Mouse (Mus musculus): ENCODE results near the gene Acrbp. TPM values are rescaled to one million over a fixed set of nuclear protein-coding genes. Genes with fewer than 3 reads are reported as not detected.
A peak's percentile ranks its signal among the peaks of the same experiment; 100 is the strongest.

Acrbp gene
- 13.3 and 16.1 TPM in 2 replicates for polyA plus RNA-seq (2014; fragmentation: Nextera tagmentation; extraction: Ambion mirVana)

- H3K9ac ChIP-seq (ENCODE audit: low read length), result no peak within 1 kb of the TSS
- H3K36me3 ChIP-seq (ENCODE audit: control insufficient read depth, insufficient read depth, low read length), result peaks cover 31% of the 10 kb centered on the region
- ATAC-seq (ENCODE audit: insufficient number of reproducible peaks, low FRiP score, low TSS enrichment, low read depth), result no peak
- 33% methylated on average over 20 of the region's 20 CpGs for WGBS
- no peaks in the 10 kb centered on the region for H3K9me3 ChIP-seq (ENCODE audit: control insufficient read depth, low read length)
- H3K4me2 ChIP-seq (ENCODE audit: low read depth, severe bottlenecking), result no peak within 1 kb of the TSS
- no peaks in the 10 kb centered on the region for H3K27me3 ChIP-seq (ENCODE audit: control insufficient read depth, insufficient read depth, low read length)
- no peaks in the 10 kb centered on the region for H3K4me1 ChIP-seq (ENCODE audit: control insufficient read depth, insufficient read depth, low read length)
- peak within 1 kb of the TSS; percentile 0; the same call in 1 of the 2 replicates for H3K4me3 ChIP-seq (ENCODE audit: low read depth, low read length)
- 0 out of 2 replicates have a peak within 1 kb of the TSS, but pooled peaks have one; percentile 2 for H3K27ac ChIP-seq (replicated peaks; ENCODE audit: low read depth, low read length)
- peak; percentile 37 for DNase-seq (ENCODE audit: low spot score)
Observed at GRCm38 (mm10) chr6:125049678-125050077, at the start of gene Acrbp. Gene Acrbp (plus strand): TSS chr6:125049689.

- Histone ChIP-seq H3K9me3 (ENCODE audit: control insufficient read depth, low read length) (no peaks in the 10 kb centered on the region), H3K9ac (ENCODE audit: low read length) (no peak overlapping the region), H3K4me2 (ENCODE audit: low read depth, severe bottlenecking) (no peak overlapping the region), H3K27me3 (ENCODE audit: control insufficient read depth, insufficient read depth, low read length) (peaks cover 26% of the 10 kb centered on the region), H3K27ac (replicated peaks; ENCODE audit: low read depth, low read length) (no peak overlapping the region), H3K4me1 (ENCODE audit: control insufficient read depth, insufficient read depth, low read length) (no peaks in the 10 kb centered on the region; the same call in 1 of the 2 replicates), H3K4me3 (ENCODE audit: low read depth, low read length) (no peak overlapping the region), H3K36me3 (ENCODE audit: control insufficient read depth, insufficient read depth, low read length) (no peaks in the 10 kb centered on the region)
- no peak for ATAC-seq (ENCODE audit: insufficient number of reproducible peaks, low FRiP score, low TSS enrichment, low read depth)
- no peak for DNase-seq (ENCODE audit: low spot score)
- 45% methylated on average over 3 of the region's 3 CpGs for WGBS
Observed at GRCm38 (mm10) chr6:125003706-125004105, 45.8 kb upstream of the Acrbp start.

GRCm38 (mm10) chr6:125005086-125005485 is 44.4 kb upstream of the Acrbp start:
- no peak for DNase-seq (ENCODE audit: low spot score)
- Histone ChIP-seq H3K4me1 (ENCODE audit: control insufficient read depth, insufficient read depth, low read length) (peaks cover 3% of the 10 kb centered on the region; the same call in 1 of the 2 replicates), H3K9ac (ENCODE audit: low read length) (no peak overlapping the region), H3K36me3 (ENCODE audit: control insufficient read depth, insufficient read depth, low read length) (no peaks in the 10 kb centered on the region), H3K9me3 (ENCODE audit: control insufficient read depth, low read length) (no peaks in the 10 kb centered on the region), H3K4me3 (ENCODE audit: low read depth, low read length) (no peak overlapping the region), H3K27me3 (ENCODE audit: control insufficient read depth, insufficient read depth, low read length) (peaks cover 12% of the 10 kb centered on the region), H3K27ac (replicated peaks; ENCODE audit: low read depth, low read length) (no peak overlapping the region), H3K4me2 (ENCODE audit: low read depth, severe bottlenecking) (no peak overlapping the region)
- ATAC-seq (ENCODE audit: insufficient number of reproducible peaks, low FRiP score, low TSS enrichment, low read depth), result no peak
- 30% methylated on average over 3 of the region's 3 CpGs for WGBS

- DNase-seq (ENCODE audit: low spot score) (peak; percentile 33), ATAC-seq (ENCODE audit: insufficient number of reproducible peaks, low FRiP score, low TSS enrichment, low read depth) (no peak)
- H3K27me3 ChIP-seq (ENCODE audit: control insufficient read depth, insufficient read depth, low read length), result no peaks in the 10 kb centered on the region
- peak overlapping the region; percentile 67 for H3K4me2 ChIP-seq (ENCODE audit: low read depth, severe bottlenecking)
- H3K9ac ChIP-seq (ENCODE audit: low read length), result peak overlapping the region; percentile 70
- H3K36me3 ChIP-seq (ENCODE audit: control insufficient read depth, insufficient read depth, low read length), result peaks cover 4% of the 10 kb centered on the region; the same call in 1 of the 2 replicates
- 45% methylated on average over 13 of the region's 13 CpGs for whole genome bisulfite sequencing
- H3K4me3 ChIP-seq (ENCODE audit: low read depth, low read length), result peak overlapping the region; percentile 62
- H3K9me3 ChIP-seq (ENCODE audit: control insufficient read depth, low read length), result no peaks in the 10 kb centered on the region
- no peak overlapping the region for H3K27ac ChIP-seq (replicated peaks; ENCODE audit: low read depth, low read length)
- peaks cover 4% of the 10 kb centered on the region; the same call in 1 of the 2 replicates for H3K4me1 ChIP-seq (ENCODE audit: control insufficient read depth, insufficient read depth, low read length)
Observed at GRCm38 (mm10) chr6:125008060-125008459, 41.4 kb upstream of the Acrbp start.

GRCm38 (mm10) chr6:125008586-125009128 is 40.8 kb upstream of the Acrbp start:
- Histone ChIP-seq H3K9me3 (ENCODE audit: control insufficient read depth, low read length) (no peaks in the 10 kb centered on the region), H3K9ac (ENCODE audit: low read length) (peak overlapping the region; percentile 88), H3K27ac (replicated peaks; ENCODE audit: low read depth, low read length) (peak overlapping the region; percentile 98), H3K36me3 (ENCODE audit: control insufficient read depth, insufficient read depth, low read length) (peaks cover 6% of the 10 kb centered on the region; the same call in 1 of the 2 replicates), H3K4me3 (ENCODE audit: low read depth, low read length) (peak overlapping the region; percentile 62), H3K27me3 (ENCODE audit: control insufficient read depth, insufficient read depth, low read length) (no peaks in the 10 kb centered on the region), H3K4me2 (ENCODE audit: low read depth, severe bottlenecking) (peak overlapping the region; percentile 85), H3K4me1 (ENCODE audit: control insufficient read depth, insufficient read depth, low read length) (peaks cover 4% of the 10 kb centered on the region; the same call in 1 of the 2 replicates)
- 1% methylated on average over 32 of the region's 34 CpGs for WGBS
- ATAC-seq (ENCODE audit: insufficient number of reproducible peaks, low FRiP score, low TSS enrichment, low read depth) (peak; percentile 97), DNase-seq (ENCODE audit: low spot score) (peak; percentile 97)

GRCm38 (mm10) chr6:125009129-125009180 is 40.5 kb upstream of the Acrbp start, which contains the start of gene Zfp384:
Gene Zfp384 (plus strand): TSS chr6:125009145.
- H3K36me3 ChIP-seq (ENCODE audit: control insufficient read depth, insufficient read depth, low read length), result peaks cover 6% of the 10 kb centered on the region; the same call in 1 of the 2 replicates
- H3K27ac ChIP-seq (replicated peaks; ENCODE audit: low read depth, low read length), result peak within 1 kb of the TSS; percentile 98
- DNase-seq (ENCODE audit: low spot score) (no peak), ATAC-seq (ENCODE audit: insufficient number of reproducible peaks, low FRiP score, low TSS enrichment, low read depth) (no peak)
- no peaks in the 10 kb centered on the region for H3K27me3 ChIP-seq (ENCODE audit: control insufficient read depth, insufficient read depth, low read length)
- H3K4me3 ChIP-seq (ENCODE audit: low read depth, low read length), result peak within 1 kb of the TSS; percentile 62
- peaks cover 4% of the 10 kb centered on the region; the same call in 1 of the 2 replicates for H3K4me1 ChIP-seq (ENCODE audit: control insufficient read depth, insufficient read depth, low read length)
- peak within 1 kb of the TSS; percentile 88 for H3K9ac ChIP-seq (ENCODE audit: low read length)
- no peaks in the 10 kb centered on the region for H3K9me3 ChIP-seq (ENCODE audit: control insufficient read depth, low read length)
- peak within 1 kb of the TSS; percentile 85 for H3K4me2 ChIP-seq (ENCODE audit: low read depth, severe bottlenecking)
- WGBS, result no CpG with 5 or more reads among the region's 3 CpGs

- Histone ChIP-seq H3K27me3 (ENCODE audit: control insufficient read depth, insufficient read depth, low read length) (no peaks in the 10 kb centered on the region), H3K4me1 (ENCODE audit: control insufficient read depth, insufficient read depth, low read length) (peaks cover 4% of the 10 kb centered on the region; the same call in 1 of the 2 replicates), H3K4me2 (ENCODE audit: low read depth, severe bottlenecking) (peak overlapping the region; percentile 85), H3K27ac (replicated peaks; ENCODE audit: low read depth, low read length) (peak overlapping the region; percentile 98), H3K36me3 (ENCODE audit: control insufficient read depth, insufficient read depth, low read length) (peaks cover 6% of the 10 kb centered on the region; the same call in 1 of the 2 replicates), H3K9ac (ENCODE audit: low read length) (peak overlapping the region; percentile 88), H3K4me3 (ENCODE audit: low read depth, low read length) (peak overlapping the region; percentile 62), H3K9me3 (ENCODE audit: control insufficient read depth, low read length) (no peaks in the 10 kb centered on the region)
- DNase-seq (ENCODE audit: low spot score), result peak; percentile 87
- 1% methylated on average over 56 of the region's 78 CpGs for WGBS
- ATAC-seq (ENCODE audit: insufficient number of reproducible peaks, low FRiP score, low TSS enrichment, low read depth), result peak; percentile 85
Observed at GRCm38 (mm10) chr6:125009181-125010073, 40.1 kb upstream of the Acrbp start.

GRCm38 (mm10) chr6:125017682-125018081 is 31.8 kb upstream of the Acrbp start:
- peaks cover 10% of the 10 kb centered on the region for H3K36me3 ChIP-seq (ENCODE audit: control insufficient read depth, insufficient read depth, low read length)
- ATAC-seq (ENCODE audit: insufficient number of reproducible peaks, low FRiP score, low TSS enrichment, low read depth) (no peak), DNase-seq (ENCODE audit: low spot score) (no peak)
- WGBS, result 94% methylated on average over 3 of the region's 3 CpGs
- H3K4me2 ChIP-seq (ENCODE audit: low read depth, severe bottlenecking), result no peak overlapping the region
- H3K4me1 ChIP-seq (ENCODE audit: control insufficient read depth, insufficient read depth, low read length), result no peaks in the 10 kb centered on the region
- no peaks in the 10 kb centered on the region for H3K9me3 ChIP-seq (ENCODE audit: control insufficient read depth, low read length)
- H3K9ac ChIP-seq (ENCODE audit: low read length), result no peak overlapping the region
- H3K27me3 ChIP-seq (ENCODE audit: control insufficient read depth, insufficient read depth, low read length), result no peaks in the 10 kb centered on the region
- H3K4me3 ChIP-seq (ENCODE audit: low read depth, low read length), result no peak overlapping the region
- H3K27ac ChIP-seq (replicated peaks; ENCODE audit: low read depth, low read length), result no peak overlapping the region

All from limb, embryonic 11.5 days (tissue).